10 mouse cellular contexts compared by ENCODE assay signal in the genomic region with DNA sequence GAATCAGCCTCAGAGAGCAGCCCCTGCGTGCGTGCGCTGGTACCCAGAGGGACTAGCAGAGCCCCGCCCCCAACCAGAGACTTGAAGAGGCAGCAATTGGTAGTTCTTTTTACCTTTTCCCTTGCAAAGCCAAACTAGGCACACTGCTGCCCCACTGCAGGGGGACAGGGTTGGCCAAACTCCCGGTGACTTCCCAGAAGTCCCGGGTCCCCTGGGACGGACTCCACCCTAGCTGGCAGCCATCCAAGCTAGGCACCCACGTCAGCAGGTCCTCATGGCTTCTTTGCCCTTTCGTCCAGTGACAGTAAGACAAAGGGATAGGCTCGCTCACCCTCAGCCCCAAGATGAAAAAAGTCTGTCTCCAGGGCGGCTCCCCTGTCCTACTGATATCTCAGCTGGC. TPM values are rescaled to one million over a fixed set of nuclear protein-coding genes. Genes with fewer than 3 reads are reported as not detected.
DNase-seq lines count a peak whose midpoint lies in the region; ATAC-seq and TF ChIP-seq lines count a peak whose summit lies in the region.
"Had no signal": no experiment of that assay in that cellular context is flagged by ENCODE, and none has a peak within 500 bp of the region (broad histone marks: within the 10 kb centered on the region; RNA-seq: fewer than 3 reads in every experiment).

No protein-coding gene starts in this region.

- no peaks in the 10 kb centered on the region for H3K9me3 ChIP-seq in heart, postnatal 0 days (replicated peaks; ENCODE audit: control insufficient read depth, low read length)
- H3K9me3 ChIP-seq in hindbrain, embryonic 11.5 days (ENCODE audit: control insufficient read depth, low read length), result no peaks in the 10 kb centered on the region
- H3K9me3 ChIP-seq: neural tube, embryonic 12.5 days had no signal

- 11% methylated on average over 11 of the region's 11 CpGs for WGBS in heart, postnatal 0 days
- WGBS in hindbrain, embryonic 11.5 days, result 41% methylated on average over 11 of the region's 11 CpGs

- H3K36me3 ChIP-seq in heart, postnatal 0 days (replicated peaks; ENCODE audit: control insufficient read depth, insufficient read depth, low read length), result no peaks in the 10 kb centered on the region
- no peaks in the 10 kb centered on the region for H3K36me3 ChIP-seq in hindbrain, embryonic 11.5 days (ENCODE audit: control insufficient read depth, insufficient read depth, low read length)
- H3K36me3 ChIP-seq: neural tube, embryonic 12.5 days had no signal

- H3K27ac ChIP-seq in heart, postnatal 0 days (ENCODE audit: low read depth), result peak overlapping the region; percentile 92
- no peak overlapping the region for H3K27ac ChIP-seq in hindbrain, embryonic 11.5 days (ENCODE audit: low read depth, low read length)
- H3K27ac ChIP-seq: neural tube, embryonic 12.5 days had no signal

- no peak overlapping the region for H3K9ac ChIP-seq in heart, postnatal 0 days (replicated peaks; ENCODE audit: low read depth, low read length)
- no peak overlapping the region for H3K9ac ChIP-seq in hindbrain, embryonic 11.5 days (ENCODE audit: low read depth, low read length)
- H3K9ac ChIP-seq: neural tube, embryonic 12.5 days had no signal

- peaks cover 52% of the 10 kb centered on the region for H3K4me1 ChIP-seq in heart, postnatal 0 days (ENCODE audit: control insufficient read depth, insufficient read depth)
- peaks cover 8% of the 10 kb centered on the region for H3K4me1 ChIP-seq in hindbrain, embryonic 11.5 days (replicated peaks; ENCODE audit: control insufficient read depth, insufficient read depth, low read length)

- H3K4me2 ChIP-seq in heart, postnatal 0 days (ENCODE audit: low read depth, low read length), result peak overlapping the region; percentile 38
- no peak overlapping the region for H3K4me2 ChIP-seq in hindbrain, embryonic 11.5 days (replicated peaks; ENCODE audit: low read depth, low read length)
- H3K4me2 ChIP-seq: neural tube, embryonic 12.5 days had no signal

- intact Hi-C loops in left cerebral cortex, postnatal 14 days (cut with DNase I), result no loop called here

- no peak for TF ChIP-seq EP300 in heart, postnatal 0 days (IDR thresholded peaks at IDR 0.05; ENCODE audit: low read depth)

- peaks cover 14% of the 10 kb centered on the region for H3K27me3 ChIP-seq in heart, postnatal 0 days (ENCODE audit: control insufficient read depth, insufficient read depth, low read length)
- H3K27me3 ChIP-seq in hindbrain, embryonic 11.5 days (ENCODE audit: control insufficient read depth, insufficient read depth, low read length), result peaks cover 23% of the 10 kb centered on the region

- ATAC-seq in heart, postnatal 0 days (ENCODE audit: insufficient read depth, low read depth), result peak; percentile 66
- ATAC-seq in hindbrain, embryonic 11.5 days (ENCODE audit: low FRiP score), result no peak

- DNase-seq in cerebellum, adult 9-10 months, result peak; percentile 38
- no peak for DNase-seq in cerebellum, adult 11-12 months
- peak; percentile 74 for DNase-seq in adipocyte (ENCODE audit: low spot score)
- DNase-seq in heart, postnatal 0 days (ENCODE audit: low spot score), result peak; percentile 82
- peak; percentile 48 to 68 for DNase-seq in lung, adult 18-20 months
- no peak for DNase-seq in hindbrain, embryonic 11.5 days (ENCODE audit: low spot score)
- DNase-seq in left cerebral cortex, postnatal 14 days (ENCODE audit: low spot score in 2 of 2), result no peak
- no peak for DNase-seq in gastrocnemius, adult 8-10 months (ENCODE audit: low spot score in 2 of 2)
- DNase-seq: gastrocnemius, postnatal 25 days had no signal

- no peak for TF ChIP-seq CTCF in heart, postnatal 0 days (IDR thresholded peaks at IDR 0.05; ENCODE audit: low read depth)

- no peak overlapping the region for H3K4me3 ChIP-seq in heart, postnatal 0 days (ENCODE audit: low read depth, low read length)
- no peak overlapping the region for H3K4me3 ChIP-seq in hindbrain, embryonic 11.5 days (ENCODE audit: low read depth, low read length)
- H3K4me3 ChIP-seq: neural tube, embryonic 12.5 days had no signal

RNA-seq across cellular contexts. Expression of a gene that starts 29.9 kb away (rescaled TPM):
- total RNA-seq in heart, postnatal 0 days (2014; rRNA removed; ENCODE audit: low replicate concordance), result 55.5 and 70.0 TPM in 2 replicates
- polyA plus RNA-seq in heart, postnatal 0 days (2015; fragmentation: Nextera tagmentation; extraction: Ambion mirVana), result 36.4 and 45.3 TPM in 2 replicates
- polyA plus RNA-seq in hindbrain, embryonic 11.5 days (2014; fragmentation: Nextera tagmentation; extraction: Ambion mirVana), result 0.65 and 0.66 TPM in 2 replicates
- 10 to 100 TPM; 19.5 to 20.2 TPM for total RNA-seq in left cerebral cortex, postnatal 14 days (2021)
- total RNA-seq in gastrocnemius, adult 8-10 months (2022), result 1 to 10 TPM in 1 of 4 experiments, under 1 TPM in 3; 0.17 to 1.2 (median 0.39) TPM

RNA-seq across cellular contexts. Expression of a gene that starts 29.9 kb away (rescaled TPM):
- 61.3 and 86.8 TPM in 2 replicates for total RNA-seq in heart, postnatal 0 days (2014; rRNA removed; ENCODE audit: low replicate concordance)
- 30.5 and 31.7 TPM in 2 replicates for polyA plus RNA-seq in heart, postnatal 0 days (2015; fragmentation: Nextera tagmentation; extraction: Ambion mirVana)
- polyA plus RNA-seq in hindbrain, embryonic 11.5 days (2014; fragmentation: Nextera tagmentation; extraction: Ambion mirVana), result 25.2 and 28.8 TPM in 2 replicates
- 10 to 100 TPM; 32.2 to 37.4 TPM for total RNA-seq in left cerebral cortex, postnatal 14 days (2021)
- total RNA-seq in gastrocnemius, adult 8-10 months (2022), result 10 to 100 TPM; 10.2 to 14.4 (median 12.4) TPM

RNA-seq across cellular contexts. Expression of a gene that starts 48.7 kb away (rescaled TPM):
- total RNA-seq in heart, postnatal 0 days (2014; rRNA removed; ENCODE audit: low replicate concordance), result 87.9 and 158 TPM in 2 replicates
- polyA plus RNA-seq in heart, postnatal 0 days (2015; fragmentation: Nextera tagmentation; extraction: Ambion mirVana), result 128 and 158 TPM in 2 replicates
- 324 and 338 TPM in 2 replicates for polyA plus RNA-seq in hindbrain, embryonic 11.5 days (2014; fragmentation: Nextera tagmentation; extraction: Ambion mirVana)
- total RNA-seq in left cerebral cortex, postnatal 14 days (2021), result 1 to 10 TPM; 8.1 to 9.5 TPM
- total RNA-seq in gastrocnemius, adult 8-10 months (2022), result 1 to 10 TPM; 1.5 to 2.2 (median 1.6) TPM

Comparison
In these comparisons a context has a peak if more than half of its experiments do, and no peak if none do; other contexts are left out.
1. DNase-seq: peak in cerebellum, adult 9-10 months (single experiment), adipocyte (single experiment), heart, postnatal 0 days (single experiment) and lung, adult 18-20 months (2 of 2); none in cerebellum, adult 11-12 months (single experiment), hindbrain, embryonic 11.5 days (single experiment), left cerebral cortex, postnatal 14 days (0 of 2) and gastrocnemius, adult 8-10 months (0 of 2).
2. RNA of a gene that starts 29.9 kb away (total RNA-seq): 55.5 to 70.0 TPM in heart, postnatal 0 days and 19.5 to 20.2 TPM in left cerebral cortex, postnatal 14 days; 0.17 to 1.2 TPM in gastrocnemius, adult 8-10 months; every median in the first group is over 4 times any median in the second.